In the genomic region with DNA sequence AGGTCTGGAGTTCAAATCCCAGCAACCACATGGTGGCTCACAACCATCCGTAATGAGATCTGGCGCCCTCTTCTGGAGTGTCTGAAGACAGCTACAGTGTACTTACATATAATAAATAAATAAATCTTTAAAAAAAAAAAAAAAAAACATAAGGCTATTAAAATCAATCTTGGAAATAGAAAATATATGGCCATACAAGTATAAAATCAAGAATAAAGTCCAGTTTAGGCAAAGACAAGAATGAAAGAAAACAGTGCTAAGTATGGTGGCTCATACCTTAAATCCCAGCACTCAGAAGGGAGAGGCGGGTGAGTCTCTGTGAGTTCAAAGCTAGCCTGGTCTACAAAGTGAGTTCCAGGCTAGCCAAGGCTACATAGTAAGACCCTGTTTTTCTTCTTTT, we compare ENCODE assay signal across 2 mouse cellular contexts.
A peak's percentile ranks its signal among the peaks of the same experiment; 100 is the strongest.
TF ChIP-seq lines count a peak whose summit lies in the region.

No protein-coding gene starts in this region.

TF ChIP-seq in CH12.LX, 34 proteins besides CTCF, POLR2A, EP300 and RAD21:
- peak; percentile 53 for TF ChIP-seq ZNF384 (IDR thresholded peaks at IDR 0.05; ENCODE audit: low read depth, low read length)

TF ChIP-seq in MEL, 35 proteins besides CTCF, POLR2A, EP300 and RAD21:
- 0 out of 2 replicates have a peak, but pooled peaks have one; percentile 53 for TF ChIP-seq MYC (IDR thresholded peaks at IDR 0.05; ENCODE audit: low read depth, low read length)
- TF ChIP-seq ZNF384 (IDR thresholded peaks at IDR 0.05; ENCODE audit: low read depth, low read length) = peak; percentile 81
- peak; percentile 20; the same call in 1 of the 2 replicates for TF ChIP-seq TBP (IDR thresholded peaks at IDR 0.05; ENCODE audit: low read depth, low read length)
